Mouse (Mus musculus): ENCODE measurements at regions not wholly inside any gene's neighbourhood (a gene's known extent, or its start where the extent isn't known, plus 50 kb on each side); places are given as distances from the start of the nearest gene placed in this dataset.
"Not testable (repeated sequence)": the region's sequence is repeated elsewhere in the genome, so short reads cannot be mapped to it uniquely, and the experiment has no call there.

GRCm38 (mm10) chr13:19219383-19219991, 176.1 kb downstream of the Stard3nl start:
- not testable (repeated sequence) for TF ChIP-seq CTCF, POLR2A (IDR thresholded peaks at IDR 0.05; ENCODE audit: extremely low read depth, insufficient read depth, low read length)

Measured in cortical plate, adult 2 months (tissue).